Mouse (Mus musculus) left cerebral cortex, postnatal 4 days (tissue): Measurements from ENCODE around the gene Spsb2. TPM values are rescaled to one million over a fixed set of nuclear protein-coding genes. Genes with fewer than 3 reads are reported as not detected.
A peak's percentile ranks its signal among the peaks of the same experiment; 100 is the strongest.
"Not testable (repeated sequence)": the region's sequence is repeated elsewhere in the genome, so short reads cannot be mapped to it uniquely, and the experiment has no call there.

Experiments
- DNase-seq: peaks from one replicate; pipeline ENCODE4 v3.0.0-alpha.2; 2022
- intact Hi-C: fragments of 180-260 bp; cut with DNase I; formaldehyde crosslinking; loops from one replicate; pipeline ENCODE4 v1.15.1; 2025
- total RNA-seq, 2 experiments: library from RNA; stranded (reverse); gene quantifications; 2 replicates each; pipeline ENCODE4 v1.2.3; 2021

Gene Spsb2
- total RNA-seq, 2 experiments from 2014 or later, result 4.1 TPM

DNA sequence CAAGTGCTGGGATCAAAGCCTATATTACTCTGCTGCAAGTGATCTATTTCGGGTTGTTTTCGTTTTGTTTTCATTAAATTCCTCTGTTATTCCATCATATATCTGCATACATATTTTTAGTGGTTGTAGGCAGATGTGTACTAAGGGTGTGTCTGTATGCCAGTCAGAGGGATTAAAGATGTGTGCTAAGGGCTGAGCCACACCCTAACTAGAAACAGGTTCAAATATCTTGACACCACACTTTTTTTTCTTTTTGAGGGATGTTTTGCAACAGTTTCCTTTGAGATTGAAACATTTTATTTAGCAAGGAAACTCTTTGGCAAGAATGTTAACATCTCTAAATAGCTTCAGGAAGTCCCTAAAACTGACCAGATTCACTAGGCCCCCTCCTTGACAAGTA, 12.3 kb upstream of the Spsb2 start:
- intact Hi-C loops, result no loop called here

DNA sequence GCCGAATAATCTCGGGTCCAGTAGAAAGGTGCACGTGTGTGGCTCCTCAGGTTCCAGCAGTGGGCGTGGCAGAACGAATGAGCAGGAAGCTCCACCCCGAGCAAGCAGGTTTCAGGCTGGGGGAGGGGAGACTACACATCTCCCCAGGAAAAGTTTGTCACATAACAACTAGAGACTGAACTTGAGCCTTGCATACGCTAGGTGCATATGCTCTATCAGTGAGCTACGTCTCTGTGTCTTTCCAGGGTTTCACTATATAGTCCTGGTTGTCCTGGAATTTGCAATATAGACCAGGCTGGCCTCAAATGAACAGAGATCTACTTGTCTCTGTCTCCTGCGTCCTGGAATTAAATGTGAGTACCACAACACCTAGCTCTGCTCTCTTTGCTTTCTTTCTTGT, 6.1 kb upstream of the Spsb2 start:
- intact Hi-C loops, result not testable (repeated sequence)

More for the DNA sequence above, 12.3 kb upstream of the Spsb2 start:
- DNase-seq, result no peak

DNA sequence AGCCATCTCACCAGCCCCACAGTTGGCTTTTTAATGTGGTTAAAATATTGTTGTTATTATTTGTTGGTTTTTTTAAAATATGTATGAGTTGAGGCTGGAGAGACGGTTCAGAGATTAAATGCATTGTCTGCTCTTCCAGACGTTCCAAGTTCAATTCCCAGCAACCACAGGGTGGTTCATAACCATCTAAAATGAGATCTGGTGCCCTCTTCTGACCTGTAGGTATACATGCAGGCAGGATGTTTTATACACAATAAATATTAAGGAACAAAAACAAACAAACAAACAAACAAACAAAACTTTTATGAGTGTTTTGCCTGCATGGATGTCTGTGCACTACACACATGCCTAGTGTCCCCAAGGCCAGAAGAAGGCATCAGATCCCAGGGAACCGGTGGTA, 5.4 kb upstream of the Spsb2 start:
- no peak for DNase-seq
- intact Hi-C loops, result no loop called here

More for the DNA sequence above, 6.1 kb upstream of the Spsb2 start:
- not testable (repeated sequence) for DNase-seq

DNA sequence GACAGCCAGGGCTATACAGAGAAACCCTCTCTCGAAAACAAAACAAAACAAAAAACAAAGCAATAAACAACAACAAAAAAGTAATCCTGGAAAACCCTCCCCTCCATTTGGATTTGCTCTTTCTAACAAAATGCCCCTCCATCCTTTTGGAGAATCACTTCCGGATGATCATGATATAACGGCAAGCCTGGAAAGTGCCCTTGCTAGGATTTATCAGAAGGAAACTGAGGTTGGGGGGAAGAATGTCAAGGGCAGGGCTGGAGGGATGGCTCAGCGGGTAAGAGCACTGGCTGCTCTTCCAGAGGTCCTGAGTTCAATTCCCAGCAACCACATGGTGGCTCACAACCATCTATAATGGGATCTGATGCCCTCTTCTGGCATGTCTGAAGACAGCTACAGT, 4.8 kb upstream of the Spsb2 start:
- DNase-seq, intact Hi-C loops: not testable (repeated sequence)

DNA sequence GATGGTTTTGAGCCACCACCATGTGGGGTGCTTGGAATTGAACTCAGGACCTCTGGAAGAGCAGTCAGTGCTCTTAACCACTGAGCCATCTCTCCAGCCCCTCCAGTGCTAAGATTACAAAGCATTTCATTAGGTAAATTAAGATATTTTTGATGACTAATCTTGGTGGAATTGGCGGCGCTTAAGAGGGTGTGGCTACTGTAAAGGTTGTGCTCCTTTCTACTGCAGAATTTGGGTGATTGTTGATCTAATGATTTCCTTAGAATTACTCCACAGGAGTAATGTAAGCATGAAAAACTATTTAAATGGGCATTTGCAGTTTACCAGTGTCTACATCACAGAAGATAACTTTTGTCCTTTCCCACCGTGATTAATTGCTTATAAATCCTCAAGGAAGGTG, 4.1 kb upstream of the Spsb2 start:
- DNase-seq, result no peak
- intact Hi-C loops, result no loop called here

DNA sequence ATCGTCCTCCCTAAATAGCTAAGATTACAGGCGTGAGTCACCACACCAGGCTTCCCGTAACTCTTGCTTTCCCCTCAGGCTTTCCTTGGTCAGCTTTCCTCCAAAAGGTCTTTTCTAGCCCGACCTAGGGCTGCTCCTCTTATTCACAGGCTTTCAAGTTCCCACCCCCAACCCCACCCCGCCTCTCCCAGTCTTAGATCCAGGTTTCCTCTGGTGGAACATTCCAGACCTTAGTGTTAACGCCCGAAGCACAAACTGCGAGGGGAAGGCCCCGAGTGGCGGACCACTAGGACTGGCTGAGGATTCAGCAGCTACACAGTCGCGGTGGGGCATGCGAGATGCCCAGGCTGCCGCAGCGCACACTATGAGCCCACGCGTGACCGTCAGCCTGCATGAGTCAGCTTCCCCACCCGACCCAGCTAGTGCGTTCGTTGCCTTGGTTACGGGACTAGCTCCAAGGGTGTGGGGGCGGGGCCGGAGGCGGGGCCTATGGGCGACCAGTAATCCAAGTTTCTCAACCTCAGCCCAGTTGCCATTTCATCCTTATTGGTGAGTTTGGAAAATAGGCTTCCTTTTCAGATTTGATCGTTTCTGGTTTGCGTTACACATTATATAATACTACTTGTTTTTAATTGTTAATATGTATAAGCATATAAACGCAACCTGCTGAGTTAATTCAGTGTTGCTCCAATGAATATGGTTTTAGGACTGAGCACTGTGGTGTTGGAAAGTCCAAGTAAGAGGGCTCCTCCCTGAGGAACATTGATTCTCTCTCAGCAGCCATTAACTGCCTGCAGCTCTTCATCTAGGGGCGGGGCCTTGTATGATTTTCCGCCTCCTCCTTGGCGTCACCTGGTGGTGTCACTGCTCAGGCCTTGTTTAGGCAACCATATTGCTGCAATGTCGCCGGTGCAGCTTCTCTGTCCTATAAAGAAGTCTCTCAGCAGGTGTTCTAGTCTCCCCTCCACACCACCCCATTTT, 2.8 kb upstream of the Spsb2 start:
- DNase-seq, result peak; percentile 92
- intact Hi-C loops, result loop anchor here (5.0 kb wide), 1 partner anchor 48 kb away; the partner anchor contains the start of genes Atn1 and Gm45234

DNA sequence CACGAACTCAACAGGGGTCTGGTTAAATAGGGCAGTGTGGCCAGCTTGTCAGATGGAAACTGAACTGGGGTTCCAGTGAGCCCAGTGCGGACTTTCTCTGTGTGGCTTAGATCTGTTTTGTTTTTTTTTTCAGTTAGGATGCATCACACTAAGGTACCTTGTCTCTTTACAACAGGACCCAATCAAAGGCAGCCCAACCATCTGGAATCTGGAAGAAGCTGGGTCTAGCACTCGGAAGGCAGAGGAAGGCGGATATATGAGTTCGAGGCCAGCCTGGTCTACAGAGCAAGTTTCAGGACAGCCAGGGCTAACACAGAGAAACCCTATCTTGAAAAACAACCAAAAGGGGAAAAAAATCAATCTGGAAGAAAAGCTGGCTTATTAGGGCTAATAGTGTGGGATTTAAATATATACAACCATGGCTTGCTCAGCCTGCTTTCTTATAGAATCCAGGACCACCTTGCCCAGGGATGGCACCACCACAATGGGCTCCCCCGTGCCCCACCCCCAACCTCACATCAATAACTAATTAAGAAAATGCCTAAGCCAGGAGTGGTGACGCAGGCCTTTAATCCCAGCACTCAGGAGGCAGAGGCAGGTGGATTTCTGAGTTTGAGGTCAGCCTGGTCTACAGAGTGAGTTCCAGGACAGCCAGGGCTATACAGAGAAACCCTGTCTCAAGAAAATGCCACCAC, 1.9 kb upstream of the Spsb2 start:
- intact Hi-C loops, result loop anchor here (5.0 kb wide), 1 partner anchor 49 kb away; the partner anchor contains the start of genes Atn1 and Gm45234
- no peak for DNase-seq

DNA sequence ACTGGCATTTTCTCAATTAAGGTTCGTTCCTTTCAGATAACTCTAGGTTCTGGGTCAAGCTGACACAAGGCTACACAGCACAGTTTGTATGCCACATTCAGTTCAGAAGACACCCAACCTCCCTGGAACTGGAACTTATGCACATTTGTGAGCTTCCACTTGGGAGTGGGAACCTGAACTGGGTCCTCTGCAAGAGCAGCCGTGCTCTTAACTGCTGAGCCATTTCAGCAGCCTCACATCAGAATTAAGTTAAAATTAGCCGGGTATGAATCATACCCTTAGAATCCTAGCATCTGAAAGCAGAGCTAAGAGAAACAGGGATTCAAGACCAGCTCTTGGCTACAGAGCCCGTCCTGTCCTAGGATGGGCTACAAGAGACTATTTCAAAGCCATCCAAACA, 1.1 kb upstream of the Spsb2 start:
- no peak for DNase-seq
- intact Hi-C loops, result loop anchor here (5.0 kb wide), 1 partner anchor 50 kb away; the partner anchor contains the start of genes Atn1 and Gm45234

DNA sequence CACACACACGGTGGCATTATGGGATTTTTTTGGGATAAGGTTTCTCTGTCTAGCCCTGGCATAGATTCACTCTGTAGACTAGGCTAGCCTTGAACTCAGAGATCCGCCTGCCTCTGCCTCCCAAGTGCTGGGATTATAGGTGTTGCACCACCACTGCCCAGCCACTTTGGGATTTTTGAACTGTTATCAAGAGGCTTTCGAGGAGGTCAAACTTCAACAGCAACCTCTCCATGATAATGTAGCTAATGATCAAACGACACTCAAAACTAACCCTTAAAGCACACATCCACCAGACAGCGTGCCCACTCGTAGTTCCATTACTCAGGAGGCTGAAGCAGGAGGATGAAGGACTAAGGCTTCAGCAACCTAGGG, 489 bp upstream of the Spsb2 start:
- DNase-seq, result no peak
- intact Hi-C loops, result loop anchor here (5.0 kb wide), 1 partner anchor 51 kb away; the partner anchor contains the start of genes Atn1 and Gm45234

DNA sequence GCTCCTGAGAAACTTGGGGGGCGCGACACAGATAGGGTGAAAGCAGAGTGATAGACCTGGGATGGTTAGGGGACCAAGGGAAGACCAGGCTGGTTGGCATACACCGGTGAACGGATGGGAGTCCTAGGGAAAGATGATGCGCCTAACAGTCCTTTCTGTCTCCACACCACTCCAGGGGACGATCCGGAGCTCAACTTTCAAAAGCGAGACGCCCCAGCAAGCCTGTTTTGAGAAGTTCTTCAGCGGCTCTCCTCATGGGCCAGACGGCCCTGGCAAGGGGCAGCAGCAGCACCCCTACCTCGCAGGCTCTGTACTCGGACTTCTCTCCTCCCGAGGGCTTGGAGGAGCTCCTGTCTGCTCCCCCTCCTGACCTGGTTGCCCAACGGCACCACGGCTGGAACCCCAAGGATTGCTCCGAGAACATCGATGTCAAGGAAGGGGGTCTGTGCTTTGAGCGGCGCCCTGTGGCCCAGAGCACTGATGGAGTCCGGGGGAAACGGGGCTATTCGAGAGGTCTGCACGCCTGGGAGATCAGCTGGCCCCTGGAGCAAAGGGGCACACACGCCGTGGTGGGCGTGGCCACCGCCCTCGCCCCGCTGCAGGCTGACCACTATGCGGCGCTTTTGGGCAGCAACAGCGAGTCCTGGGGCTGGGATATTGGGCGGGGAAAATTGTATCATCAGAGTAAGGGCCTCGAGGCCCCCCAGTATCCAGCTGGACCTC, 752 bp downstream of the Spsb2 start:
- intact Hi-C loops, result loop anchor here (5.0 kb wide), 1 partner anchor 52 kb away; the partner anchor contains the start of genes Atn1 and Gm45234
- DNase-seq, result peak; percentile 87

DNA sequence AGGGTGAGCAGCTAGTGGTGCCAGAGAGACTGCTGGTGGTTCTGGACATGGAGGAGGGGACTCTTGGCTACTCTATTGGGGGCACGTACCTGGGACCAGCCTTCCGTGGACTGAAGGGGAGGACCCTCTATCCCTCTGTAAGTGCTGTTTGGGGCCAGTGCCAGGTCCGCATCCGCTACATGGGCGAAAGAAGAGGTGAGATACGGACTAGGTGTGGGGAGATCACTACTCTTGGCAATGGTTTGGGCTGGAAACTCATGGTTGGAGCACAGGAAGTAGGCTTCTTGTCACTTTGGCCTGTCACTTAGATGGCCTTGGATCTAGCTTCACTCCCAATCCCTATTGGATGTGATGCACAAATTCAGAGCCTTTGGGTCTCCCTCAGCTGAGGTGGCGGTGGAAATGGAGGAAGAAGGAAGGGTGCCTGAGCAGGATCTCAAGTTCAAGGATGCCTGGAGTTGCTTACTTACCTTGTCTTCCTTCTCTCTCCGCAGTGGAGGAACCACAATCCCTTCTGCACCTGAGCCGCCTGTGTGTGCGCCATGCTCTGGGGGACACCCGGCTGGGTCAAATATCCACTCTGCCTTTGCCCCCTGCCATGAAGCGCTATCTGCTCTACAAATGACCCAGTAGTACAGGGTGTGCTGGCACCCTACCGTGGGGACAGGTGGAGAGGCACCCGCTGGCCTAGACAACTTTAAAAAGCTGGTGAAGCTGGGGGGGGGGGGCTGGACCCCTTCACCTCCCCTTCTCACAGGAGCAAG, 1.5 kb downstream of the Spsb2 start:
- DNase-seq, result peak; percentile 45
- intact Hi-C loops, result loop anchor here (5.0 kb wide), 1 partner anchor 53 kb away; the partner anchor contains the start of genes Atn1 and Gm45234

DNA sequence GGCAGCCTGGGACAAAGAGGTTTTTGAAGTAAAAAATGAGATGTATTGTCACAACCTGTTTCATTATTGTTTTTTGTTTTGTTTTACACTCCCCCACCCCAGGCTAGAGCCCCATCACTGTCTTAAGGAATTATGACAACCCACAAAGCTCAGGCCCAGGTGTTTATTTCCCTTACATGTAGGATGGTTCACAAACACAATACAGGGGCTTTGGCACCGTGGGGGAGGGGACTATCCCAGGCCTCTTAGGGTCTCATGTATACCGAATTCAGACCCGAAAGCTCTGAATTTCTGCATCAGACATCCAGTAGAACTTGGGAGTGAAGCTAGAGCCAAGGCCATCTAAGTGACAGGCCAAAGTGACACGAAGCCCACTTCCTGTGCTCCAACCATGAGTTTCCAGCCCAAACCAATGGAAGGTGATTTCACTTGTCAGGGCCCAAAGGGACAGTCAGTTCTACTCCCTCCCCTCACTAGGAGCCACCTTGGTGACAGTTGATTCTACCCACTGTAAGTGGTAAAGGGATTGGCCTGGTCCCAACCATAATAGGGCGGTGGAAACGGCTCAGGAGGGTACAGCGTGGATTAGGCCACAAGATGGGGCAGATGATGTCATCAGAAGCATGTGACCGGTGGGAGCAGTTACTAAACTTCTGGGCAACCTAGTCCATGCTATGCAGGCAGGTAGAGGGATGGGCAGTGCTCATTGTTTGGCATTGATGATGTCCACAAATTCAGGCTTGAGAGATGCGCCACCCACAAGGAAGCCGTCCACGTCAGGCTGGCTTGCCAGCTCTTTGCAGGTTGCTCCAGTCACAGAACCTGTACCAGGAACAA, 2.3 kb downstream of the Spsb2 start:
- DNase-seq, intact Hi-C loops: not testable (repeated sequence)

DNA sequence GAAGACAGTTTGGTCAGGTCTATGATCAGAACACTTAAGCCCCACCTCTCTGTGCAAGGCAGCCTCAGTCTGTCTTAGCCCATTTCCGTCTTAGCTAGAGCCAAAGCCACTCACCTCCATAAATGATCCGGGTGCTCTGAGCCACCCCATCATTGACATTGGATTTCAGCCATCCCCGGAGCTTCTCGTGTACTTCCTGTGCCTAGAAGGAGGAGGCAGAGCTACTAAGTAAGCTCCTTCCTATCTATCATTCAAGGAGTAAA, 2.9 kb downstream of the Spsb2 start:
- DNase-seq, result no peak
- intact Hi-C loops, result no loop called here

DNA sequence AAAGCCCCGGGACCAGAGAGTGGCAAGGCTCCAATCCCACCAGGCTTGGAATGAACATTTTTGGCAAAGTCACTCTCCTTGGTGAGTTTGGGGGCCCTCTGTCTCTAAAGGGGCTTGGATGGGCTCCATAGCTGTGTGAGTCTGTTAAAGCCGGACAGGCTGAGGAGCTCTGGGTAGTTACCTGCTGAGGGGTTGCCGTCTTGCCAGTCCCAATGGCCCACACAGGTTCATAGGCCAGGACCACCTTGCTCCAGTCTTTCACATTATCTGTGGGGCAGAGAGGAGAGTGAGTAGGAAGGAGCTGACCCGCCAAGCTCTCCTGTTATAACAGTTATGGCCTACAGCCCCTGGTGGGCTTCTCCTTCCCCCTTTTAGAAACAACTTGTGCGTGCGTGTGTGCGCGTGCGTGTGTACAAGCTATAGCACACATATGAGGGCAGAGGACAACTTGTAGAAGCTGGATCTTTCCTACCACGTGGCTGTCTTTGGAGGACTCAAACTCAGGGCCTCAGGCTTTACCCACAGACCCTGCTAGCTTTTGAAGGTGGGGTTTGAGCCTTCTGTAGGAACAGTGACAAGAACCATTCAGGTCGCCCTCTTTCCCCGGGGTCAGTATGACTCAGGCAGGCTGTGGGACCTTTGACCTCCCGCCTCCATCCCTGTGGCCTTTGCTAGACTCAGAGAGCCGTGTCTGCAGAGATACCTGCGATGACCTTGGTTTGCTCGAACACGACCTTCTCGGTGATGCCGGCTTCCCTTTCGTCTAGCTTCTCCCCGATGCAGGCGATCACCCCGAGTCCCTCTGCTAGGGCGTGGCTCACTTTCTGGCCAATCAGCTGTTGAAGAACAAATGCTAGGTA, 3.5 kb downstream of the Spsb2 start:
- intact Hi-C loops, result no loop called here
- no peak for DNase-seq

DNA sequence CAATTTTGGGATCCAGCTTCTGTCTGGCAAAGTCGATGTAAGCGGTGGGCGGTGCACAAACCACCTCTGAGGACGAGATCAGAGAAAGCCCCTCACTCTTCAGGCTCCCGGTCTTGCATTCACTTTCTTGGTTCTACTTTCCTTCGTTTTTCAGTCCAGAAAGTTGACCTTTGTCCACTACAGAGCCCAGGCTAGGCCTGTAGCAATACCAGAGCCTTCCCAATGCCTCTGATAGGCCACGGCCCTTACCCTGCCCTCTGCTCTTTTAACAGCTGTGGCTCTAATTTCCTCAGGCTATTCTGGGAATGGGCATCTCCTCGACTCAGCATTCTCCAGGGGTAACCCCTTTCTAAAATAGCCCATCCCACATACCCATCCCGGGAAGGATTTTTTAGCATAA, 4.4 kb downstream of the Spsb2 start:
- DNase-seq, result no peak
- intact Hi-C loops, result no loop called here

DNA sequence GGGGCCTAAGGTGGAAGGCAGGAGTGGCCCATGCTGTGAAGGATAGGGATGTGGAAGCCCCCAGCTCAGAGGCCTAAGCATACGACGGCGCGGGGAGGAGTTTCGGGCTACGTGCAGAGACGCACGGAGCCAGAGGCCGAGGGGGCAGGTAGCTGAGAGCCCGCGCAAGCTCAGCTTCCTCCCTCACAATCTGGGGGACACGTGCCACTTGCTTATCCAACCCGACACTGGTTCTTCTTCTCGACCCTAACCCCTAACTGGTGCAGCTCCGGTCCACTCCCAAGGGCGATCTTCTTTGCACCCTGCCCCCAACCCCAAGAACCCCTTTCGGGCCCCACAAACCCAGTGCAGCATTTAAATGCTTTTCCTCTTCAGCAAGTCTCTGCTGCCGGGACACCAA, 5.0 kb downstream of the Spsb2 start:
- intact Hi-C loops, result no loop called here
- DNase-seq, result peak; percentile 72

DNA sequence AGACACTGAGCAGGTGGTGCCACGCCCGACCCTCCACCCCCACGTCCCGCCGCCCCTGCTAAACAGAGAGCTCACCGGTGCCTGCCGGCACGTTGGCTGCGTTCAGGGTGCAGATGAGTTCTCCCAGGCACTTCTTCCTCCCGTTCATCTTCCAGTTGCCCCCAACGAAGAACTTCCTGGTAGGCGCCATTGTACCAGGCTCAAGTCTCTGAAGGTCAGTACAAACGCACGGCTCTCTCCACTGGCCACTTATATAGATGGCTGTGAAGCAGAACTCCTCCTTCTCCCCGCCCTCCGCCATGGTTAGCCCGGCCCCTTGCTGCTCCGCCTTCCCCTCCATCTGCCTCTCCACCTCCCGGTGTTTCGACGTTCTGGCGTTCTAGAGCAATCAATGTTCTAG, 5.5 kb downstream of the Spsb2 start, which contains the start of gene Tpi1:
Tpi1 (minus strand) TSS at position 364 of the 400 bp plus-strand sequence.
- peak; percentile 94 for DNase-seq
- intact Hi-C loops, result no loop called here

DNA sequence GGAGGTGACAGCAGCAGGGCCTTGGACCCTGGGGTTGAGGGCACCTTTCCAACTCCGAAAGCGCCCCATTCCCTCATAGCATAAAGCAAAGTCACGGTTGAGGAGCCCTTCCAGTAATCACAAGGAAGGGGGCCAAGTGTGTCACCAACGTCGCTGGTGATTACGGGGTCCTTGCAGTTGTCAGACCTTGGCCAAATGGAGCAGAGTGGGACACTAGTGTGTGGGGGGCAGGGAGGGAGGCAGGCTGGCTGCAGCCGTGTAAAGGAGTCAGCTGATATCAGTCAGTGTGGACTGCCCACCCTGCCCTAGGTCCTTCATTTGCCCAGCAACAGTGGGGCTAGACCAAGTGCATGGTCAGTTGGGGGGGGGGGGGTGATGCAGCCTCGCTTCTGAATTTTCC, 6.0 kb downstream of the Spsb2 start:
- intact Hi-C loops, result no loop called here
- DNase-seq, result peak; percentile 53
